Mouse (Mus musculus): ENCODE data around the gene Atrnl1. TPM values are rescaled to one million over a fixed set of nuclear protein-coding genes. Genes with fewer than 3 reads are reported as not detected.

The Atrnl1 gene
- polyA plus RNA-seq, 1 experiment from 2014 or later: 5.1 TPM

DNA sequence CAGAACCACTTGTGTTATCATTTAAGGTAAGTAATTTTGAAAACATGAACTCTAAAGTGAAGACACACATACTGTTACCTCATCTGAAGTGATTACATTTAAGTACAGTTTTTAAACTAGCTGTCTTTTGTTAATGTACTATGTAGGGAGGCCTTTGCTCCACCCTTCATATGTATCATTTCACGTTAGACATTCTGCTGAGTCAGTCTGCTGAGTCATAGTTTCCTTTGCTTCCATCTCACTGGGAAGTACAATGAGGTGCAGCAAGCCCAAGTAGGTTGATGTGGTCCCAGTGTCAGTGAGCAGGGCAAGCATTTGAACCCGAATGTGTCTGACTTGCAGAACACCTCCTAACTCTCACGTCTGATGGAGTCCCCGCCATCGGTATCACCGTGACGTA, 271.1 kb downstream of the Atrnl1 start:
- Histone ChIP-seq H3K27ac (ENCODE audit: poor library complexity, severe bottlenecking) (no peak overlapping the region), H3K9ac (no peak overlapping the region), H3K36me3 (no peaks in the 10 kb centered on the region), H3K4me1 (replicated peaks) (no peaks in the 10 kb centered on the region), H3K27me3 (replicated peaks) (no peaks in the 10 kb centered on the region), H3K9me3 (replicated peaks) (no peaks in the 10 kb centered on the region), H3K4me3 (no peak overlapping the region), H3K4me2 (no peak overlapping the region)
- WGBS: 84% methylated on average over 7 of the region's 7 CpGs
- ATAC-seq (ENCODE audit: insufficient number of reproducible peaks, low FRiP score): no peak

GRCm38 (mm10) chr19:57888871-57889270, 278.0 kb downstream of the Atrnl1 start:
- H3K4me1 ChIP-seq (replicated peaks): peaks cover 19% of the 10 kb centered on the region
- H3K9me3 ChIP-seq (replicated peaks): no peaks in the 10 kb centered on the region
- ATAC-seq (ENCODE audit: insufficient number of reproducible peaks, low FRiP score): no peak
- no peaks in the 10 kb centered on the region for H3K27me3 ChIP-seq (replicated peaks)
- no peak overlapping the region for H3K9ac ChIP-seq
- WGBS: 86% methylated on average over 8 of the region's 8 CpGs
- H3K36me3 ChIP-seq: no peaks in the 10 kb centered on the region
- no peak overlapping the region for H3K27ac ChIP-seq (ENCODE audit: poor library complexity, severe bottlenecking)
- H3K4me3 ChIP-seq: no peak overlapping the region
- H3K4me2 ChIP-seq: no peak overlapping the region

GRCm38 (mm10) chr19:57889741-57890140, 278.9 kb downstream of the Atrnl1 start:
- 13% methylated on average over 3 of the region's 3 CpGs for WGBS
- no peaks in the 10 kb centered on the region for H3K36me3 ChIP-seq
- peak overlapping the region; percentile 43 for H3K4me2 ChIP-seq
- H3K9me3 ChIP-seq (replicated peaks): no peaks in the 10 kb centered on the region
- H3K4me1 ChIP-seq (replicated peaks): peaks cover 19% of the 10 kb centered on the region
- no peak overlapping the region; the same call in 1 of the 2 replicates for H3K27ac ChIP-seq (ENCODE audit: poor library complexity, severe bottlenecking)
- H3K9ac ChIP-seq: no peak overlapping the region
- no peak overlapping the region for H3K4me3 ChIP-seq
- H3K27me3 ChIP-seq (replicated peaks): no peaks in the 10 kb centered on the region
- peak; percentile 67 for ATAC-seq (ENCODE audit: insufficient number of reproducible peaks, low FRiP score)

GRCm38 (mm10) chr19:57890954-57891353, 280.1 kb downstream of the Atrnl1 start:
- Histone ChIP-seq H3K27ac (ENCODE audit: poor library complexity, severe bottlenecking) (peak overlapping the region; percentile 16; the same call in 1 of the 2 replicates), H3K4me2 (no peak overlapping the region), H3K36me3 (no peaks in the 10 kb centered on the region), H3K9ac (no peak overlapping the region), H3K4me3 (no peak overlapping the region), H3K4me1 (replicated peaks) (peaks cover 19% of the 10 kb centered on the region), H3K27me3 (replicated peaks) (no peaks in the 10 kb centered on the region), H3K9me3 (replicated peaks) (no peaks in the 10 kb centered on the region)
- ATAC-seq (ENCODE audit: insufficient number of reproducible peaks, low FRiP score): no peak
- 38% methylated on average over 3 of the region's 3 CpGs for WGBS

GRCm38 (mm10) chr19:57894191-57894590, 283.4 kb downstream of the Atrnl1 start:
- 36% methylated on average over 1 of the region's 1 CpGs for WGBS

DNA sequence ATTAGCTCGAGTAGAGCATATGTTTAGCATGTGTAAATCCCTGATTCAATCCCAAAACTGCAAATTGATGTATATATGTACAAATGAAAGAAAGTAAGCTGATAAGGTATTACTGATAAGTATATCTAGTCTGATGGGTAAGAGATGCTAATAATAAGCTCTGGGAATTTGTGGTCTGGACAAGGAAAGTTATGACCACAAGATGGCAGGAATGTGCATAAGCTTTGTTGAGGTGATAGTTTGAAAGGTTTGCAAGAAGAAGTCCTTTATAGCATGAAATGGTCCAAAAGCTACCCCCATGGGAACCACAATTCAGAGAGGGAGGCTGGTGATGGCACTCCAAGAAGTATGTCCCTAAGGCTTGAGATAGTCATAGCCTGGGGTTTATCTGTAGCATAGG, 289.2 kb downstream of the Atrnl1 start:
- Histone ChIP-seq H3K27me3 (replicated peaks) (no peaks in the 10 kb centered on the region), H3K4me2 (no peak overlapping the region), H3K4me1 (replicated peaks) (0 out of 2 replicates have a peak, but pooled peaks cover 4% of the 10 kb centered on the region), H3K4me3 (no peak overlapping the region), H3K36me3 (no peaks in the 10 kb centered on the region), H3K9ac (no peak overlapping the region), H3K9me3 (replicated peaks) (no peaks in the 10 kb centered on the region), H3K27ac (ENCODE audit: poor library complexity, severe bottlenecking) (no peak overlapping the region)
- 73% methylated on average over 1 of the region's 1 CpGs for WGBS
- ATAC-seq (ENCODE audit: insufficient number of reproducible peaks, low FRiP score): no peak

More at GRCm38 (mm10) chr19:57894191-57894590, 283.4 kb downstream of the Atrnl1 start:
- Histone ChIP-seq H3K27me3 (replicated peaks) (no peaks in the 10 kb centered on the region), H3K4me2 (no peak overlapping the region), H3K9me3 (replicated peaks) (no peaks in the 10 kb centered on the region), H3K36me3 (no peaks in the 10 kb centered on the region), H3K4me1 (replicated peaks) (peaks cover 15% of the 10 kb centered on the region), H3K4me3 (no peak overlapping the region), H3K27ac (ENCODE audit: poor library complexity, severe bottlenecking) (no peak overlapping the region), H3K9ac (no peak overlapping the region)
- ATAC-seq (ENCODE audit: insufficient number of reproducible peaks, low FRiP score): peak; percentile 15; the same call in 1 of the 2 replicates

GRCm38 (mm10) chr19:57909466-57909865, 298.6 kb downstream of the Atrnl1 start:
- 79% methylated on average over 6 of the region's 6 CpGs for WGBS
- no peak overlapping the region for H3K4me2 ChIP-seq

GRCm38 (mm10) chr19:57910650-57911049, 299.8 kb downstream of the Atrnl1 start:
- no peak overlapping the region for H3K9ac ChIP-seq
- 79% methylated on average over 6 of the region's 6 CpGs for WGBS

More at GRCm38 (mm10) chr19:57909466-57909865, 298.6 kb downstream of the Atrnl1 start:
- Histone ChIP-seq H3K27ac (ENCODE audit: poor library complexity, severe bottlenecking) (no peak overlapping the region), H3K4me3 (no peak overlapping the region), H3K9me3 (replicated peaks) (no peaks in the 10 kb centered on the region), H3K27me3 (replicated peaks) (no peaks in the 10 kb centered on the region), H3K4me1 (replicated peaks) (0 out of 2 replicates have a peak, but pooled peaks cover 6% of the 10 kb centered on the region), H3K9ac (no peak overlapping the region), H3K36me3 (no peaks in the 10 kb centered on the region)
- no peak for ATAC-seq (ENCODE audit: insufficient number of reproducible peaks, low FRiP score)

DNA sequence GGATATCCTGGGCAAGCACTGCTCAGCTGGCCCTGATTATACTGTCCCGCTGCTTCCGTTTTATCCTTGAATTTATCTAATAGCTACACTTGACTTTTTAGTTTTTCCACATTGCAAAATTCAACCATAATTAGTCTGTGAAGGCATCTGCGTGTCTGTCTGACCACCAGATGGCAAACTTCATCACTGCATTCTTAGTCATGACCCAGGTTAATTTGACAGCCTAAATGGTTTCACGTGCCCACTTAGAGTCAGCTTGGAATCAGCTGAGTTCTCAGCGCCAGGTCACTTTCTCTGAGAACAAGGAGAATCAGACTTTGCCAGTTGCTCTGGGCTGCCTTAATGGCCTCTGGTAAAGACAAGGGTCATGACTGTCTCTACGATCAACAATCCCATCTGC, 305.5 kb downstream of the Atrnl1 start:
- no peak for ATAC-seq (ENCODE audit: insufficient number of reproducible peaks, low FRiP score)
- H3K36me3 ChIP-seq: no peaks in the 10 kb centered on the region
- no peaks in the 10 kb centered on the region for H3K4me1 ChIP-seq (replicated peaks)
- 74% methylated on average over 6 of the region's 6 CpGs for WGBS
- no peak overlapping the region for H3K4me3 ChIP-seq
- H3K9ac ChIP-seq: no peak overlapping the region
- H3K4me2 ChIP-seq: no peak overlapping the region
- no peaks in the 10 kb centered on the region for H3K27me3 ChIP-seq (replicated peaks)
- H3K27ac ChIP-seq (ENCODE audit: poor library complexity, severe bottlenecking): no peak overlapping the region
- H3K9me3 ChIP-seq (replicated peaks): peaks cover 8% of the 10 kb centered on the region

More at GRCm38 (mm10) chr19:57910650-57911049, 299.8 kb downstream of the Atrnl1 start:
- H3K4me3 ChIP-seq: no peak overlapping the region
- no peaks in the 10 kb centered on the region for H3K9me3 ChIP-seq (replicated peaks)
- no peaks in the 10 kb centered on the region for H3K27me3 ChIP-seq (replicated peaks)
- no peak overlapping the region for H3K4me2 ChIP-seq
- H3K27ac ChIP-seq (ENCODE audit: poor library complexity, severe bottlenecking): no peak overlapping the region
- 0 out of 2 replicates have a peak, but pooled peaks cover 6% of the 10 kb centered on the region for H3K4me1 ChIP-seq (replicated peaks)
- ATAC-seq (ENCODE audit: insufficient number of reproducible peaks, low FRiP score): no peak
- H3K36me3 ChIP-seq: no peaks in the 10 kb centered on the region

DNA sequence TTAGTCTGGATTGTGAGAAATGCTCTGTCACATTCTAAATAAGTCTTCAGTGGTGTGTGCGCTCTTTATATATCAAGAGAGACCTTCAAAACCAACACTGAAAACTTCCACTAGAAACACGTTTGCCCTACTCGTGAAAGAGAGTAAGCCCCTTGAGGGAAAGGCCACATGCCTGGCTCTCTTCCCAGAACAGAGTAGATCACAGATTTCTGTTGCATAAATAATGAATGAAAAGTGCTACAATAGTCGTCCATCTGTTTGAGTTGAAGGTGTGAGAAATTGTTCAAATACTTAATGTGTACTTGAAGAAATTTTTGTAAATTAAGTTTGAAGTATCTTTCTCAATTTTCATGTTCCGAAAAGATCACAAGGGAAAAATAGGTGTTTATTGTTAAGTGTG, 312.2 kb downstream of the Atrnl1 start:
- no peak for ATAC-seq (ENCODE audit: insufficient number of reproducible peaks, low FRiP score)
- WGBS: 73% methylated on average over 5 of the region's 5 CpGs
- H3K9me3 ChIP-seq (replicated peaks): peaks cover 8% of the 10 kb centered on the region

DNA sequence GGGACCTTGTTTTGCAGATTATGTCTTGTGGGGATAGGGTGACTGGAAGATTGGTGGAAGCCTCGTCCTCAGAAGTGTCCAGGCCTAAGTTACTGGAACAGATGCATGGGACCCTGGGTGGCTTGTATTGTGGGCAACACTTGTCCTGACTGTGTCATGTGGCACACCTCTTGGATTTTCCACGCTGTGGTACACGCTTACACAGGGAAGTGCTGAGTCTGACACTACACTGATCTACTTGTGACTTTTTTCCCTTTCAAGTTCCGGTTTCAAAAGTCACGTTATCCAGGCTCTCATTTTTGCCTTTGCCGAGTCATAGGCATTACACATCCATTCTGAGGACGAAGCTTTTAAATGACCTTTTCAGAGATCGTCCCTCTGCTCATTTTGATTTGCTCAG, 314.0 kb downstream of the Atrnl1 start:
- Histone ChIP-seq H3K4me3 (no peak overlapping the region), H3K27ac (ENCODE audit: poor library complexity, severe bottlenecking) (no peak overlapping the region), H3K4me1 (replicated peaks) (peaks cover 15% of the 10 kb centered on the region), H3K36me3 (no peaks in the 10 kb centered on the region), H3K4me2 (no peak overlapping the region), H3K27me3 (replicated peaks) (no peaks in the 10 kb centered on the region), H3K9me3 (replicated peaks) (peaks cover 8% of the 10 kb centered on the region), H3K9ac (no peak overlapping the region)
- ATAC-seq (ENCODE audit: insufficient number of reproducible peaks, low FRiP score): no peak
- 80% methylated on average over 8 of the region's 8 CpGs for WGBS

More for the DNA sequence above, 312.2 kb downstream of the Atrnl1 start:
- Histone ChIP-seq H3K27me3 (replicated peaks) (no peaks in the 10 kb centered on the region), H3K9ac (no peak overlapping the region), H3K4me2 (no peak overlapping the region), H3K27ac (ENCODE audit: poor library complexity, severe bottlenecking) (no peak overlapping the region), H3K36me3 (no peaks in the 10 kb centered on the region), H3K4me1 (replicated peaks) (peaks cover 15% of the 10 kb centered on the region), H3K4me3 (no peak overlapping the region)

- 64% methylated on average over 10 of the region's 10 CpGs for WGBS
- Histone ChIP-seq H3K9me3 (replicated peaks) (peaks cover 5% of the 10 kb centered on the region), H3K4me1 (replicated peaks) (peaks cover 15% of the 10 kb centered on the region), H3K36me3 (no peaks in the 10 kb centered on the region), H3K9ac (no peak overlapping the region), H3K4me2 (no peak overlapping the region), H3K27me3 (replicated peaks) (no peaks in the 10 kb centered on the region), H3K4me3 (no peak overlapping the region), H3K27ac (ENCODE audit: poor library complexity, severe bottlenecking) (no peak overlapping the region)
- no peak for ATAC-seq (ENCODE audit: insufficient number of reproducible peaks, low FRiP score)
Observed at GRCm38 (mm10) chr19:57925681-57926080, 314.8 kb downstream of the Atrnl1 start.
